Mouse (Mus musculus): ENCODE measurements around the gene Hnrnpul2. TPM values are rescaled to one million over a fixed set of nuclear protein-coding genes. Genes with fewer than 3 reads are reported as not detected.

Gene Hnrnpul2
- total and polyA plus RNA-seq, 3 experiments, result 17.8 to 81.6 (median 44.3) TPM

DNA sequence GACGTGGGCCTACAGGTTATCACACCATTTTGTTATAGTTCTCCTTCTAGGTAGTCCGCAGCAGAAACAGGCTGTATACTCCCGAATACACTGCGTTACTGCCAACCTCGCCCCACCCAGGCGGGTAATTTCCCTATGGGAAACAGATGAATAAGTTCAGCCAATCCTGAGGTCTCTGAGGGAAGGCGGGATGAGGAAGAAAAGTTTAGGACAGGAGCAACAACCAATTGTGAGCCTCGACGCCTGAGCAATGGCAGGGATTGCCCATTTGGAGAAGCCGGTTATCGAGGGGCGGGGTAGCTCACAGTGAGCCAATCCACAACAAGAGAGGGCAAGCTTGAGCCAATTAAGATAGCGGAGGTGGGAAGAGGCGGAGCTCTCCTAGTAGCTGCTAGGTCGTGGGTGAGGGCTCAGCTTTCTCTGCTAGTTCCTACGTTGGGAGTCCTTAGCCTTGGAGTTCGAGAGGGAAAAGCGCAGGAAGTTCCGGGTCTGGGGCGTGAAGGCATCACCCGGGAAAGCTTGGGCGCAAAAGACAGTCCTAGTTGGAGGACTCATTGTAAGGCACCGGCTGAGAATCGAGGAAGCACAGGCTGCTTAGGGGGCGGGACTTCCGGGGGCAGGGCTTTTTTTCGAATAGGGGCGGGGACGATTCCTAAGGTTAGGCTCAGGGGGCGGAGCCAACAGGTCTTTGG, 17.5 kb upstream of the Hnrnpul2 start, which contains the start of gene Zbtb3:
Zbtb3 (plus strand) TSS at position 426 of the 692 bp plus-strand sequence.
- in situ Hi-C loops (cut with MboI; ENCODE audit: low pct_ligation_motif_present, low pct_unique_long_range_greater_than_20kb, low sequenced_read_pairs), result no loop called here
- peak within 1 kb of the TSS; percentile 63 for H3K27ac ChIP-seq (ENCODE audit: insufficient read depth, low read depth)
- no peaks in the 10 kb centered on the region for H3K27me3 ChIP-seq (replicated peaks)
- H3K4me3 ChIP-seq (replicated peaks in 1 of 3; ENCODE audit: low read depth in 2 of 3, low read length in 2 of 3, poor library complexity in 1 of 3), result peak within 1 kb of the TSS; percentile 64 to 89 (median 82)
- TF ChIP-seq POLR2A (IDR thresholded peaks at IDR 0.05; ENCODE audit: low read depth, low read length), result peak; percentile 67
- no peak for TF ChIP-seq PAX5 (IDR thresholded peaks at IDR 0.05; ENCODE audit: low read length)
- TF ChIP-seq MAZ (IDR thresholded peaks at IDR 0.05; ENCODE audit: low read depth, low read length), result peak; percentile 57; the same call in 1 of the 2 replicates
- no peak for TF ChIP-seq UBTF (IDR thresholded peaks at IDR 0.05; ENCODE audit: low read depth, low read length)
- TF ChIP-seq MAX (IDR thresholded peaks at IDR 0.05; ENCODE audit: low read length), result peak; percentile 70
- 0 out of 2 replicates have a peak, but pooled peaks have one; percentile 24 for TF ChIP-seq RCOR1 (conservative IDR thresholded peaks at IDR 0.05; ENCODE audit: low read depth, low read length)
- TF ChIP-seq RAD21 (IDR thresholded peaks at IDR 0.05; ENCODE audit: low read depth, low read length), result no peak
- TF ChIP-seq ZNF384 (IDR thresholded peaks at IDR 0.05; ENCODE audit: low read depth, low read length), result no peak
- TF ChIP-seq MXI1 (IDR thresholded peaks at IDR 0.05; ENCODE audit: low read depth, low read length), result peak; percentile 72; the same call in 1 of the 2 replicates
- peak; percentile 94 for TF ChIP-seq CHD2 (IDR thresholded peaks at IDR 0.05; ENCODE audit: low read length)
- TF ChIP-seq BHLHE40 (IDR thresholded peaks at IDR 0.05; ENCODE audit: low read depth, low read length), result no peak
- peak; percentile 41; the same call in 1 of the 2 replicates for TF ChIP-seq NRF1 (IDR thresholded peaks at IDR 0.05; ENCODE audit: low read depth, low read length)
- peak; percentile 1; the same call in 1 of the 2 replicates for TF ChIP-seq EP300 (IDR thresholded peaks at IDR 0.05; ENCODE audit: low read length)
- TF ChIP-seq JUN (IDR thresholded peaks at IDR 0.05; ENCODE audit: insufficient read depth, low read depth, low read length), result no peak
- 0 out of 2 replicates have a peak, but pooled peaks have one; percentile 64 for TF ChIP-seq ZMIZ1 (IDR thresholded peaks at IDR 0.05; ENCODE audit: low read depth, low read length)
- TF ChIP-seq SIN3A (IDR thresholded peaks at IDR 0.05; ENCODE audit: low read length), result peak; percentile 81
- peak; percentile 80; the same call in 1 of the 2 replicates for TF ChIP-seq TBP (conservative IDR thresholded peaks at IDR 0.05; ENCODE audit: low read depth, low read length)
- TF ChIP-seq NELFE (IDR thresholded peaks at IDR 0.05; ENCODE audit: low read depth, low read length), result peak; percentile 91
- TF ChIP-seq USF1 (IDR thresholded peaks at IDR 0.05; ENCODE audit: low read depth, low read length), result no peak
- TF ChIP-seq MEF2A (IDR thresholded peaks at IDR 0.05; ENCODE audit: borderline replicate concordance, low read depth, low read length), result peak; percentile 39; the same call in 1 of the 2 replicates
- TF ChIP-seq ELF1 (IDR thresholded peaks at IDR 0.05; ENCODE audit: low read depth, low read length), result peak; percentile 65
- TF ChIP-seq E2F4 (IDR thresholded peaks at IDR 0.05; ENCODE audit: insufficient replicate concordance, low read depth, low read length), result peak; percentile 87; the same call in 1 of the 2 replicates
- no peak for TF ChIP-seq SMC3 (IDR thresholded peaks at IDR 0.05; ENCODE audit: low read depth, low read length)
- peak; percentile 76; the same call in 1 of the 2 replicates for TF ChIP-seq POLR2AphosphoS2 (IDR thresholded peaks at IDR 0.05; ENCODE audit: low read depth, low read length)
- no peak for TF ChIP-seq ZKSCAN1 (IDR thresholded peaks at IDR 0.05; ENCODE audit: borderline replicate concordance, low read depth, low read length)
- TF ChIP-seq USF2 (conservative IDR thresholded peaks at IDR 0.05; ENCODE audit: low read depth, low read length), result no peak
- no peak for TF ChIP-seq CHD1 (IDR thresholded peaks at IDR 0.05; ENCODE audit: low read depth, low read length)
- TF ChIP-seq TCF12 (IDR thresholded peaks at IDR 0.05; ENCODE audit: low read depth, low read length), result 0 out of 2 replicates have a peak, but pooled peaks have one; percentile 25
- peak; percentile 37; the same call in 1 of the 2 replicates for TF ChIP-seq ETS1 (conservative IDR thresholded peaks at IDR 0.05; ENCODE audit: low read depth, low read length)
- TF ChIP-seq MAFK (IDR thresholded peaks at IDR 0.05; ENCODE audit: insufficient replicate concordance, low read length), result 0 out of 2 replicates have a peak, but pooled peaks have one; percentile 32
- no peak for TF ChIP-seq CTCF (conservative IDR thresholded peaks at IDR 0.05 in 1 of 2, IDR thresholded peaks at IDR 0.05 in 1 of 2; ENCODE audit: low read depth in 2 of 2, low read length in 2 of 2)
- 0 out of 2 replicates have a peak, but pooled peaks have one; percentile 31 for TF ChIP-seq IRF4 (IDR thresholded peaks at IDR 0.05; ENCODE audit: low read depth, low read length)
- TF ChIP-seq MYC (IDR thresholded peaks at IDR 0.05; ENCODE audit: low read depth, low read length), result no peak
- TF ChIP-seq ZC3H11A (IDR thresholded peaks at IDR 0.05; ENCODE audit: low read depth, low read length), result no peak
- no peak for TF ChIP-seq GABPA (IDR thresholded peaks at IDR 0.05; ENCODE audit: insufficient replicate concordance, low read depth, low read length)
- TF ChIP-seq KAT2A (IDR thresholded peaks at IDR 0.05; ENCODE audit: insufficient replicate concordance, low read length), result peak; percentile 76; the same call in 1 of the 2 replicates
- TF ChIP-seq JUND (conservative IDR thresholded peaks at IDR 0.05; ENCODE audit: low read depth, low read length), result no peak; the same call in 1 of the 2 replicates
- TF ChIP-seq HCFC1 (IDR thresholded peaks at IDR 0.05; ENCODE audit: low read depth, low read length), result peak; percentile 71
- peaks cover 11% of the 10 kb centered on the region for H3K79me2 ChIP-seq (replicated peaks; ENCODE audit: control insufficient read depth, extremely low read depth, insufficient read depth, poor library complexity, severe bottlenecking)
- peak within 1 kb of the TSS; percentile 73 for H3K9ac ChIP-seq (ENCODE audit: insufficient read depth, low read depth)
- H3K4me1 ChIP-seq (ENCODE audit: control insufficient read depth in 1 of 2, insufficient read depth in 2 of 2), result peaks cover 8 to 49% of the 10 kb centered on the region in 2 experiments
- dilution Hi-C loops (cut with MboI; ENCODE audit: extremely low pct_ligation_motif_present, extremely low pct_unique_long_range_greater_than_20kb, low sequenced_read_pairs), result no loop called here
- H3K4me2 ChIP-seq (ENCODE audit: insufficient read depth, low read depth, poor library complexity, severe bottlenecking), result peak within 1 kb of the TSS; percentile 88
- DNase-seq (ENCODE audit: extremely low read depth), result peak; percentile 99
- peaks cover 12 to 27% of the 10 kb centered on the region in 2 experiments for H3K36me3 ChIP-seq (replicated peaks in 1 of 2; ENCODE audit: control insufficient read depth in 1 of 2, insufficient read depth in 1 of 2, low read length in 1 of 2)
- no peaks in the 10 kb centered on the region for H3K9me3 ChIP-seq (replicated peaks; ENCODE audit: low read length)

All from CH12.LX (cell line).